Mouse (Mus musculus): ENCODE measurements at regions not wholly inside any gene's neighbourhood (a gene's known extent, or its start where the extent isn't known, plus 50 kb on each side); places are given as distances from the start of the nearest gene placed in this dataset.

DNA sequence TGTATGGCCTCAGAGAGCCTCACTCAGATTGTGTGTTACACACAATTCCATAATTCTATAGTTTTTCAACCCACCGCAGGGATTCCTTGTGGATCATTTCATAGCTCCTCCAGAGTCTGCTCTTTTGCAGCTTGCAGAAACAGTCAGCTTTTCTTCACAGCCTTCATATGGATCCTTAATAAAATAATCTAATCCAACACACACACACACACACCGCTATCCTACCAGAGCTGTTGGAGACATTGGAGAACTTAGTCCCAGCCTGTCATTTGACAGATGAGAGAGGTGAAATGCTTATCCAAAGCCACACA lies 71.2 kb upstream of the Foxo1 start:
- DNase-seq (ENCODE audit: low read depth, low spot score): no peak

DNA sequence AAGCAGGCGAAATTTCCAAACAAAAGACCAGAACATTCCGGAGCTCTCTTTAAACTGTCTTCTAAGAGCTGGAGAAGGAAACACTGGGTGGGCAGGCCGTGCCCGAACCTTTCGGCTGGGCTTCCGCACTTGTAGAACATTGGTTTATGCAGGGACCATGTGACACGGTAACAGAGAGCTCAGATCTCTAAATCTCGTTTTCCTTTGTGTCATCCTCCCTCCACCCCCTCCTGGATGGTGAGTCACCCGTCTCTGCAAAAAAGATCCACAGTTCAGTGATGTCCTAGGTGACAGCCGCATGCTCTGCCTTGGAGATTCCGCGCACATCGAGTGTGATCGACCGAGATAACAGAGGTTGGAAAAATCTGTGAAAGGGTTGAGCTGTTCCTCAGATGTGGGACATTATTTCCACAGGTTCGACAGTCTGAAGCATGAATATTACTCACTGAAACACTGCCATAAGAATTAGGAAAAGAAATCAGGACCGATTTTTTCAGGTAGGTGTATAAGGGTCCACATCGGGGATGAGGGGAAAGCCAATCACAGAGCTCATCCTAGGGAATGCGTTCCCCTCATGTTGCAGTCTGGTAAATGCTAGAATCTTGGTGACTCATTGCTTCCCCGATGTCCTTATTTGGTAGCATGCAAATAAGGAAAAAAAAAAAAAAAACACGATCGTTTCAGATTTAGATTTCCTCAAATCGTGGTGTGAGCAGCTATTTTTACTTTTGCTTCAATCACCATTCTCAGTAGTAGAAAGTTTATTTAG lies 70.0 kb upstream of the Foxo1 start:
- DNase-seq (ENCODE audit: low read depth, low spot score): no peak

DNA sequence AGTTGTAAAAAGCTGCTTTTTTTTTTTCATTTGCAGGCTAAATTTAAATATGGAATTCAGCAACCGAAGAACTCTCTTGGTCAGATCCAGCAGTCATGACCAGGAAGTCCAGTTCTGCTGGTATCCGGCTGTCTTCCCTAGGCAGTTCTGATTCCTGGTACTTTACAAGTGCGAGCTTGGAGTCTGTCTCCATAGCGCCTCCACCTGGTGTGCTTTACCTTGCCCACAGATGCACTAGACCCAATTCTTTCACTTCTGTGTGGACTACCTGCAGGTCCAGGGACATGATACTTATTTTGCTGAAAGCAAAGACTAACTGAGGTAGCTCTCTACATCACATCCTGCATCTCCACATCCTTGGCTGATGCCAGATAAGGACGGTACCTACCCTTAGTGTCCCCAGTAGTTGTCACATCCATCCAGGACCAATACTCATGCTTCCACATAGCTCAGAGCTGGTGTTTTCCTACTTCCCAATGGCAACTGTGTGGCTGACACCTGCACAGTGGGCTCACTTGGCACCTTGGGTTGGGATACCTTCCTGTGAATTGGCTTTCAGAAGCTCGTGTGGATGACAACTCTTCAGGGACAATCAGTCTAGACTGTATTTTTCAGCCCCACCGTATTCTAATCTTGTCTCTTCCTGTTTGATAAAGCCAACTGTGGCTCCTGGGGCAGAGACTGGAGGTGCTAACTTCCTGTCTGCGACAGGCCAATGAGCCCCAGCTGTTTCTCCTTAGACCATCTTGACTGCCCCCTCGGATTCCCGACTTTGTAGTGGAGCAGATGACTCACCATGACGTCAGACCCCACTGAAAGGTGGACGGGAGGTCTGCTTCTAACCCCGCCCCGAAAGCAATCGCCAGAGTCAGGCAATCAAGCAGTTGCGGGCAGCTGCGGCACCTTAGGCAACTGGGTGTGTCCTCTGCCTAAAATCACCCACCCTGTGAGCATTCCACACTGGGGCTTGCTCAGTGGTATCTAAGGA lies 69.1 kb upstream of the Foxo1 start:
- DNase-seq (ENCODE audit: low read depth, low spot score): no peak

DNA sequence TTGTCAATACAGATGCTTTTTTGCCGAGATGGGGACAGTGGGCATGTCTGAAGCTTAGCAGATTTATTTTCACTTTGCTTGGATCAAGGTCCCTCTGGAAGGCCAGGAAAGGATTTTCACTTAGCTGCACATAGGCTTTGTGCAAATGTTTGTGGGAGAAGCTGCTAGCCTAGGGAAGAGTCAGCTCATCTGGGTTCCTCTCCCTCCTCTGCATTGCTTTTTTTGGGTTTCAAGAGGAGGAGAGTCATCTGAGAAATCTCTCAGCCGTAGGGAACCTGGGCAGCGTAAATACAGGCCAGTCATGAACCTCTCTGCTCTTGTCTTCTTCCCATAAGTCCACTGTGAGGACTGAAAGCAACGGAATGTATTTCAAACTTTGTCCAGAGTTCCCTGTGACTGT lies 68.0 kb upstream of the Foxo1 start:
- DNase-seq (ENCODE audit: low read depth, low spot score): no peak

DNA sequence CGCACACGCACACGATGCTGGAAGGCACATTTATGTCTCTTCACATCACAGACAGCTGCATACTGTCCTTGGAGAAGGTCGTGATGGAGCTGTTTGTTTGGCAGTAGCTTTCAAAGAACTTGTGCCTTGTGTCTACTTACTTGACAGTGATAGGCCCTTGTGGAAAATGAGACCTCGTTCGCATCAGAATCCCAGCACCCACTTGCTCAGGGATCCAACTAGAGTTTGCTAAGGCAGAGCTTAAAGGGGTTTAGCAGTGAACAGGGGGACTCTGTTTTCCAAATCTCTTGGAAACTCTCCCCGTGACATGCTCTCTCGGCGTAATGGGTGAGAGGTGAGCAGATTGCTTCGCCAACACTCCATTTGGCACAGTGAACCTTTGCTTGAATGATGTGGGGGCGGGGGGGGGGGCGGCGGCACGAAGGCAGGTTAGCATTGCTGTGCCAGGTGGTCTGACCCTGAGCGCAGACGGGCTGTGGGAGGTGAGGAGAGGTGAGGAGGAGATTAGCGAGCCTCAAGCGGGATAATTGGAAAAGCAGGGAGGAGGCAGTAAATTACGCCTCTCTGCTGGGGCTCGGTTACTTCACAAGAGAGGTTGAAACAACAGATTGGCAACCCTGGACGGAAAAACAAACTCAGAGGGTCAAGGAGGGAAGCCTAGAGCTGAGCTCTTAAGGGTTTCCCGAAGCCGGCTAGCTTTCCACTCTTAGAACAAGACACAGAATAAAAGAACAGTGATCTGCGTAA lies 57.4 kb upstream of the Foxo1 start:
- no peak for DNase-seq (ENCODE audit: low read depth, low spot score)

DNA sequence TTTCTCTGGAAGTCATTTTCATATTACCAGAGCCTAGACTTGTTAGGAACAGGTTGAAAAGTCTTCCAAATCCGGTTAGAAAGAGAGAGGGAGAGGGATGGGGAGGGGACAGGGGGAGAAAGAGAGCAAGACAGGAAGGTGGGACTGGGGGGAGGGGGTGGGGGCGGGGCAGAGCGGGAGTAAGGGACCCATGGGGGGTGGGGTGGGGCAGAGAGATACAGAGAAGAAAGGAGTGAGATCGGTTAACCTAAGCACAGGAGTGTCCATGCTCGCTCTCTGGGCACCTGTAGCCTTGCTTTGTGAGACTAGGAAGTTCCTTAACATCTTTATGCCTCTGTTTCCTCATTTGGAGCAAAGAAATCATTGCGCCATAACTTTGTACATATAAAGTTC lies 56.8 kb upstream of the Foxo1 start:
- DNase-seq (ENCODE audit: low read depth, low spot score): no peak

DNA sequence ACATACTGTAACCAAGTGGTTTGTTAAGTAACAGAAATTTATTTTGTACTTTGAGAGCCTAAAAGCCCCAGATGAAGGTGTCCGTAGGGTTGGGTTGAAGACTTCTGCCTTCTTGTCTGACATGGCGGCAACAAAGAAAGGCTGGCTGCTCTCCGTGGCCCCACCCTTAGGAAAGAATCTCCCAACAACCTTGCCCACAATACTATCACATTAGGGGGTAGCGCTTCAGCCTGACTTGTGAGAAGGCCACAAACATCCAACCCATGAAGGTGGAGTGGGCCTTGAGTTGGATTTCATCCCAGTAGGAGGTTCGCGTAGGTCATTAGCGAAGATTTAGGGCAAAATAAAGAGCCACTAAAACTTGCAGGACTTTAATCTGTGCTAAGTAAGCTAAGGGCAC lies 54.0 kb upstream of the Foxo1 start:
- DNase-seq (ENCODE audit: low read depth, low spot score): no peak

DNA sequence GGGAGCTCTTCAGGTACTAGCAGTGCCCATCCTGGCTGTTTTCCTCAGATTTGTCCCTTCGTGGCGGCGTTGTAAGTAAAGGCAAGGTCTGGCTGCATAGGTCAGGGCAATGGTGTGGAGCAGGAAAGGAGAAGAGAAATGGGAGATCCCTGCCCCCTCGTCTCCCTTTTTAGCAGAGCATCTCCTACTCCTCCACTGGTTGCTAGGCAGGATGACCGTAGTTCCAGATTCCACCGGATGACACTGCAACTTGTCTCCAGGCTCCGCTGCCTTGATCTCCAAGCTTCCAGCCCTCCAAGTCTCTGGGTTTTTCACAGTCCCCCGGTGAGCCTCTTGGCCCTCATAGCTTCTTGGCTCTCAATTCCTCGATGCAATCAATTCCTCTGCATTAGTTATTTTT lies 53.1 kb upstream of the Foxo1 start:
- no peak for DNase-seq (ENCODE audit: low read depth, low spot score)
